Mouse (Mus musculus): ENCODE results near the gene Ptgdr2.

The Ptgdr2 gene

DNA sequence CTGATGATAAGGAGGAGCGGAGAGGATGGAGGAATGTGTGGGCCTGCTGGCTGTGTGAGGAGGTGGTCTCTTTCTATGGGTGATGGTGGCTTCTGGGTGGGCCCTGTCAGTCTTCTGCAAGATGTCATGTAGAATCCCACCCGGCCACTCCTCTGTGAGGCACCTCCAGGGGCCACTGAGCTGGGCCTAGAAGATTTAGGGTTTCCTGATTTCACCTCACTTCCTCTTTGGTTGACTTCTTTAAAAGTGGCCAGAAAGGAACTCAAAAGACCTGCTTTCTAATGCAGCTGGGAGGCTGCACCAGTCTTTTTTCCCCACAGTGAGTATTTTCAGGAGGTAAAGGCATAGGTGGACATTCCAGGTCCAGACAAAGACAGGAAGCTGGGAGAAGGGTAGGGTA is 6.3 kb upstream of the Ptgdr2 start:
- DNase-seq (ENCODE audit: low spot score) = no peak

DNA sequence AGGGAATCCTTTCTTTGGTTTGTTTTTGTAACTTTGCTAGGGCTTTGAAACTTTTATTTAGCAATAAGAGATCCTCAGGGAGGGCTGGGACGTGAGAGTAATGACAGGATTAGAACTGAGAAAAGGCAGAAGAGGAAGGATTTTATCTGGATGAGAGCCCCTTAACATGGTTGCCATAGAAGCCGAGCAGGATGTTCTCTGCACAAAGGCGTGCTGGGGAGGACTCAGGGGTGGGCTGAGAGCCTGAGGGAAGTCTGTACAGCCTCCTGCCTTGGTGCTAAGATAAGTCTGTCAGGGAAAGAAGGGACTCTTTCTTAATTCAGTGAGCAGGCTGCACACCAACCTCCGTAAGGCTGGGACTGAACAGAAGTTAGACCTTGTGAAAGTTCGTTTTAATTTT is 1.9 kb upstream of the Ptgdr2 start:
- DNase-seq (ENCODE audit: low spot score) = no peak

DNA sequence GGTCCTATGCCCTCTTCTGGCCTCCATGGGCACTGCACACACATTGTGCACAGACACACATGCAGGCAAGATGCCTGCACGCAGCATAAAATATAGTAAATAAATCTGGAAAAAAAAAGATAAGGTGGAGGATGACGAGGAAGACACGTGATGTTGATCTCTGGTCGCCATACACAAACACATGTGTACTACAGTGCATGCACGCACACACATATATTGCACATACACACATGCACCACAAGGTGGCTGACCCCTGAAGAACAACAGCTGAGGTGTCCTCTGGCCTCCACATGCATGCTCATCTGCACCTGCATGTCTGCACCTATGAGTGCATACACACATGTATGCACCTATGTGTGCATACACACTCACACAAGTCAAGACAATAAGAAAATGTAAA is 883 bp upstream of the Ptgdr2 start:
- DNase-seq (ENCODE audit: low spot score) = no peak

DNA sequence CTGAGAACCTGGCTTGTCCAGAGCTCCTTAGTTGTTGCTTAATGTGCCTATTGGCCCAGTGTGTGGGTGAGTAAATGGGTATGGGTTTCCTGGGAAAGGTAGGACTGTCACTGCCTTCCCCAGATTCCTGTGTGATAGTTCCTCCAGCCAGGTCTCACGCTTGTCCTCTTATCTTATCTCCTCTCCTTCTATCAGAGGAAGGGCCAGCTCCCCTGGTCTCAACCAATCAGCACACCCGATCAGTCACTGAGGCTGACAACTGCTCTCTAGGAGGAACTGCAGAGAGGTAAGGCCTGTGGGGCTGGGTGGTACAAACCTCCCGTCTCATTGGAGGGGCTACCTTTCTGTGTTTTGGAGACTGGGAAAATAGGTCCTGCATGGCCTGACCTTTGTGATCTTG is 1.8 kb downstream of the Ptgdr2 start:
- no peak for DNase-seq (ENCODE audit: low spot score)

DNA sequence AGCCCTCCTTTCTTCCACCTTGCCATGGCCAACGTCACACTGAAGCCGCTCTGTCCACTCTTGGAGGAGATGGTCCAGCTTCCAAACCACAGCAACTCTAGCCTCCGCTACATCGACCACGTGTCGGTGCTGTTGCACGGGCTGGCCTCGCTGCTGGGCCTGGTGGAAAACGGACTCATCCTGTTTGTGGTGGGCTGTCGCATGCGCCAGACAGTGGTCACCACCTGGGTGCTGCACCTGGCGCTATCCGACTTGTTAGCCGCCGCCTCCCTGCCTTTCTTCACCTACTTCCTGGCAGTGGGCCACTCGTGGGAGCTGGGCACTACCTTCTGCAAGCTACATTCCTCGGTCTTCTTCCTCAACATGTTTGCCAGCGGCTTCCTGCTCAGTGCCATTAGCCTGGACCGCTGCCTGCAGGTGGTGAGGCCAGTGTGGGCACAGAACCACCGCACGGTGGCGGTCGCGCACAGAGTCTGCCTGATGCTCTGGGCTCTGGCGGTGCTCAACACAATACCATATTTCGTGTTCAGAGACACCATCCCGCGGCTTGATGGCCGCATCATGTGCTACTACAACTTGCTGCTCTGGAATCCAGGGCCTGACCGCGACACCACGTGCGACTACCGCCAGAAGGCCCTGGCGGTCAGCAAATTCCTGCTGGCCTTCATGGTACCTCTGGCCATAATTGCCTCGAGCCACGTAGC is 3.3 kb downstream of the Ptgdr2 start:
- DNase-seq (ENCODE audit: low spot score) = peak; percentile 63

DNA sequence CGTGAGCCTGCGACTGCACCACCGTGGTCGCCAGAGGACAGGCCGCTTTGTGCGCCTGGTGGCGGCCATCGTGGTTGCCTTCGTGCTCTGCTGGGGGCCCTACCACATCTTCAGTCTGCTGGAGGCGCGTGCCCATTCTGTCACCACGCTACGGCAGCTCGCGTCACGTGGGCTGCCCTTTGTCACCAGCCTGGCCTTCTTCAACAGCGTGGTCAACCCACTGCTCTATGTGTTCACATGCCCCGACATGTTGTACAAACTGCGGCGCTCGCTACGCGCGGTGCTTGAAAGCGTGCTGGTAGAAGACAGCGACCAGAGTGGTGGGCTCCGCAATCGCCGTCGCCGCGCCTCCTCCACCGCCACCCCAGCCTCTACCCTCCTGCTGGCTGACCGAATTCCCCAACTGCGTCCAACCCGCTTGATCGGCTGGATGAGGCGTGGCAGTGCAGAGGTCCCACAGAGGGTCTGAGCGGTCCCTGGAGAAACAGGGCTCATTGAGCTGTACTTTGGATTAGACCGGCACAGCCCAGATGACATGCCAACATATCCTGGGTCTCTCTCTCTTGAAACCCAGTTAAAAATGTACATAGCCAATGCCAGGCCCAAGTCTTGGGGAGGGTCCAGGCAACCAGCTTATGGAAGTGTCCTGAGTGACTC is 4.0 kb downstream of the Ptgdr2 start:
- no peak for DNase-seq (ENCODE audit: low spot score)

DNA sequence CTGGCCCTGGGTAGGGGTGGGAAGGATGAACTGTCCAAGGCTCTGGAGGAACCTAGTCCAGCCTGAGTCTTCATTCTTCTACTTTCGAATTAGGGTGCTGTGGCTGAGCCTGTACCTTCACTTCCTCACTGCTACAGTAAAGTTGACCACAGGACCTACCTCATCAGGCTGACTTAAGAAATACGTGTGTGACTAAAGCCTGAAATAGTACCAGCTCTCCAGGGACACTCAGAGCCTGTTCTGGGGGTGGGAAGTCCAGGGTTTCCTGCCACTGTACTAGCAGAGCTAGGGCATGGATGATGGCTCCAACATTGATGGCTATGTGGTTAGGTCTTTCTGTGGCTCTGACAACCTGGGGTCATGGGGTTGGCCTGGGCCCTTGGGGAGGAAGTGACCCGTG is 7.0 kb downstream of the Ptgdr2 start:
- DNase-seq (ENCODE audit: low spot score) = no peak

DNA sequence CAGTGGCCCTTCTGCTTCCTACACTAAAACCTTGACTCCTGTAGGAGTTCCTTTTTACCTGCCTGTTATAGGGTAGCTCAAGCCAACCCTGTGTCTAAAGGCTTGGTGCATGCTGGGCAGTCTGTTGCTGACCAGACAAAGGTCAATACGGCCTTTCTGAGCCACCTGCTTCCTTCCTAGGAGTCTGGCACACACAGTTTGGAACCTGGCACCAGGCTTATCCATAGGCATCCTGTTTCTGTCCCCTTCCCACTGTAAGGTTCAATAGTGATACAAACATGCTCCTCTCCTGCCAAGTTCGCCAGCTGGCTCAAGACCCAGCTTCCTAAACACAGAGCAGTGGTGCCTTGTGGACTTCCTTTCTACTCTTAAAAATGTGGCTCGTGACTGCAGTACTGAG is 9.5 kb downstream of the Ptgdr2 start:
- DNase-seq (ENCODE audit: low spot score) = no peak

DNA sequence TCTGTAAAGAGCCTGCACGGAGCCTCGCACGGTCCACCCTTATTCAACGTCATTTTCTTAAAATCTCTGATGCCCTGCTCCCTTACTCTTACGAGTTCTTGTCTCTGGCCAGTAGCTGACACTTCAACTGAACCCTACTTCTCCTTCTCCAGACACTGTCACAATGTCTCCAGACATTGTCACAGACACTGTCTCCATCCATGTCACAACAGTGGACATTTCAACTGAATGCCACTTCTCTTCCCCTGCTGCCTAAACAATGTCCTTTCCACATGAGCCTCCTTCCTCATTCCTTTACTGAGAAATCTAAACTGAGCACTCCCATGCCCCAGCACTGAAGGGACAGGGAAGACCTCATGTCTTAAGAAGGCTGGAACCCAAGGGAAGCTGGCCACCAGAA is 10.3 kb downstream of the Ptgdr2 start:
- no peak for DNase-seq (ENCODE audit: low spot score)

DNA sequence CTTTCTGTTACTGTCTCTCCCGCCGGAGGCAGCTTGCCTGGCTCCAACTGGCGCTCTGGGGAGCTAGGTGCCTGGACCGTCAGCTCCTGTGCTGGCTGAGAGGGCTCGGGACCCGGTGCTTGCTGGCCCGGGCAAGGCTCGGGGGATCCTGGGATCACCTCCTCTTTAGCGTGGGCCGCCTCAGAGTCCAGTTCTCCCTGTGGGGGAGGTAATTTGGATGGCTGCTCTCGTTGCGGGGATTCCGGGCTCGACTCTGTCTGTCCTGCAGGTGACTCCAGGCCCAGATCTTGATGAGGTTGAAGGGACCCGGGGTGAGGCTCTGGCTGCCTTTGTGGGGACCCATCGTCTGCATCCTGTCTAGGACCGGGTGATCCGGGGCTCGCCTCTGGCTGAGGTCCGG is 11.5 kb downstream of the Ptgdr2 start:
- no peak for DNase-seq (ENCODE audit: low spot score)

DNA sequence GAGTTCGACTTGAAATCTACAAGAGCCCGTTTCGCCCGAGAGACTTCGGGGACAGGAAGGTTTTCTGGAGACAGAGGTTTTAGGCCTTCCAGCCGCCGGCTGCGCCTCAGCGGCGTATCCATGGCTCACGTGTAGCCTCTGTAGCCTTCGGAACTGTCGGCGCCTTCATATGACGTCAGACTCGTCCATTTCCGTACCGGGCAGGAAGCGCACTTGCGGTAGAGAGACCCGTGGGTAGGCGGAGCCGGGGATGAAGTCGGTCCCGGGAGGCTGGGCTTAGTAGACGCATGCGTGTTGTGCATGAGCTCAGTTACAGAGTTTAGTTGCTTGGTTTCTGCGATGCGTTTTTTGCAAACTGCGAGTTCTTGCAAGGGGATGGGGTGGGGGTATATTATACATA is 12.2 kb downstream of the Ptgdr2 start, which contains the start of gene Ccdc86:
TSS of gene Ccdc86 (minus strand) at position 155 of the 400 bp plus-strand sequence.
- DNase-seq (ENCODE audit: low spot score) = peak; percentile 93

DNA sequence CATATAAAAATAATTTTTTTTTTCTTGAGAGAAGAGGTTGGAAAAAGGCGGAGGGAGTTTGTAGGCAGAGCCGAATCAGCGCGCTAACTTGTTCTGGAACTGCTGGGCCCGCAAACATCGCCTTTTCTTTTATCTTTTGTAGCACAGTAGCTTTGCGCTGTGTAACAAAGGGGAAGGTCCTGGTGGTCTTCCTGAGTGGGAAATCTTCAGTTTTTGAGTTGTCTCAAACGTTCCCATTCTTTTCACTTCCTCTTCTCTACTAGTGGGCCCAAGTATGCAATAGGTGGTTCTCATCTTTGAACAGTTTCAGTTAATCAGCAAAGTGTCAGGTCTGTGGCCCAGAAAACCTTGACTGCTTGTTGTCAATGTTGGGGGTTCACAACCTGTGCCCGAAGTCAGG is 12.6 kb downstream of the Ptgdr2 start:
- no peak for DNase-seq (ENCODE audit: low spot score)

DNA sequence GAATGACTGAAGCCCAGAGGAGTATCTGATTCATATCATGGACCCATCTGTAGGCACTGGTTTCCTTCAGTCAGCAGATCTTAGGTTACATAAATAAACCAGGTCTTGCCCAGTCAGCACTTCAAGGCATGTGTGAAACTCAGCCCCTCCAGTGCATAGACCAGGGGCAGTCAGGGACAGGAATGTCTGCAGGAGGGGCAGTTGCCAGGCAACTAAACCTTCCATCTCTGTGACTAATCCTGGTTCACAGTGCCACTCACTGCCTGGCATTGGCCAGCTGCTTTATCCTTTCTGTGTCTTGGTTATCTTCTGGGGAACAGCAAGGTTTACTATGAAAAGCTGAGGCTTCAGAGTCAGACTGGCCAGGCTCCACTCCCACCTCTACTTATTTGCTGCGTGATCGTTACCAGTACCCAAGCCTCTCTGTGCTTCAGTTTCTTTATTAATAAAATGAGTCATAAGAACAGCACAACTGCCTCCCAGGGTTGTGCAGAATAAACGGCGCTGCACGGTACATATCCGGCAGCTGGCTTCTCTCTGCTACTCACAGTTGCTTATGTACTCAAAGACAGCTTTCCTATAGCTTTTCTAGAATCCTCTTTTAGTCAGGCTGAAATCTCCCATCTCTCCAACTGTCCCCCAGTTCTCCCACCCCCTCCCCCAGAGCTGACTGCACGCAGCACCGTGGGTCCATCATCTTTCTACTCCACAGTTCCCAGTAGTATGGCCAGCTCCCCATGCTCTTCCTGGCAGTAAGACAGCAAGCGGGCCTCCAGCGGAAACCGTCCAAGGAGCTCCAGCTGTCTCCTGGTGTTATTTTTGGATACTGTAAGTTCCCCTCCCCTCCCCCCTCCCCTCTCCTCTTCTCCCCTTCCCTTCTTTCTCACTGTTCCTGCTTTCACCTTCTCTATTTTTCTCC is 15.3 kb downstream of the Ptgdr2 start:
- DNase-seq (ENCODE audit: low spot score) = no peak

DNA sequence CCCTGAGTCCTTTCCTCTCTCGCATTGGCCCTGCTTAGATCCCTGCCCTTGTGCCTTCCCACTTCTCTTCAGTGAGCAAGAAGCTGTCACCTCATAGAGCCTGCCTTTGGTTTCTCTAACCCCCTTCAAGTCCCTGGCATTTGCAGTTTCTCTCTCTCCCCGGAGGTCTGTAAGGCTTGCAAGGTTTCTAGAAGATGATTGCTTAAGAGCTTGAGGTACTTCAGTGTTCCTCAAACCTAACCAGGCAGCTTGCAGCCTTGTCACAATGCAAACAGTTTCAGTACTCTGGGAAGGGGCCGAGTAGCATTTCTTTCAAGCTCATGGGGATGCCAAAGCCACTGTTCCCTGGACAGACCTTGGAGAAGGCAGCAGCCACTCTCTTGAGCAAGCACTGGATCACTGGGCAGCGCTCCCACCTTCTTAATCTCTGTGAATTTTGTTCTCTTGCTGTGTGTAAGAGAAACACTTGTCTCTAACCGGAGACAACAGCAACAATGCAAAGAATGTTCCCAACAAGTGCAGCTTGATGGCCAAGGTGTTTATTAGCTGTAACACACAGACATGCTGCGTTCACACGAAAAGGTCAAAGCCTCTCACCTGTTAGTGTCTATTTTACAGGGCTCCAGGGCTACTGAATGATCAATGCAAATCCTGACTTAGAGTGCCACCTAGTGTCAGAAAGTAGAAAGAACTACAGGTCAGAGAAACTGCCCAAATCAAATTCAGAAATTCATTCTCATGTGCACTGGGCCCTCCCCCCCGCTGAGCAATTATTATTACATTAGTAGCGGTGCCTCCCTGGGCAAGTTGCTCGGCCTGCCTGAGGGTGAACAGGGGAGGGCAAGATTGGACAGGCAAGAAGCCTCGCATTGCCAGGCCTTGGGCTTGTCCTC is 22.4 kb downstream of the Ptgdr2 start:
- peak; percentile 52 for DNase-seq (ENCODE audit: low spot score)

DNA sequence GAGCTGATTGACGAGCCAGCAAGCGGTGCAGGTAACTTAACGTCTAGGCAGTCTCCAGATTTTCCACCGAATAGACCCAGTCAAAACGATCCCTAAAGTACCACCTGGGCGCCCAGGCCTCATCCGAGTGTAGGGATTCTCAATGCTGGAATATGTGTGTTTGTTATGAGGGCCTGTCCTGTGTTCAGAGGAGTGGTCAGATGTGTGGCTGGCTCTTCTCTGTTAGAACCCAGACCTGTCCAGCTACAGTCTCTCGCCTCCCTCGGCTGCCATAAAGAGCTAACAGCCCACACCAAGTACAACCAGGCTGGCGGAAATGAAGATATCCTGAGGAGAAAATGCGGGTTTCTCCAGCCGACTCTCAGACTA is 23.0 kb downstream of the Ptgdr2 start:
- no peak for DNase-seq (ENCODE audit: low spot score)

DNA sequence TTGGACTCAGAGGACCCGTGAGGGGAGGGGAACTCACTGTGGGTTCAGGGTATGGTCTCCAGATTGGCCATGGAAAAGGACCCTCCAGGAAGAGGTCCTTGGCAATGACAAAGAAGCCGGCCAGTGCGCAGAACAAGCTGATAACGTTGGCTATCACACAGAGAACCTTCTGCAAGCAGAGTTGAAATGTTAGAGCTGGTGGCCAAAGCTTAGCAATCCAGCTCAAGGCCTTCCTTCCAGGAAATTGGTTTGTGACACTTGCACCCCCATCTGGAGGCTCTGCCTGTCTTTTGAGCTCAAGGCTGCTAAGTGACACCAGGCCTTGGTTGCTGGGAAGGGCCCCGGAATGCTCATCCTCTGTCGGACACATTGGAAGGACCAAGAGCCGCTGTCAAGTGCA is 28.8 kb downstream of the Ptgdr2 start:
- no peak for DNase-seq (ENCODE audit: low spot score)

DNA sequence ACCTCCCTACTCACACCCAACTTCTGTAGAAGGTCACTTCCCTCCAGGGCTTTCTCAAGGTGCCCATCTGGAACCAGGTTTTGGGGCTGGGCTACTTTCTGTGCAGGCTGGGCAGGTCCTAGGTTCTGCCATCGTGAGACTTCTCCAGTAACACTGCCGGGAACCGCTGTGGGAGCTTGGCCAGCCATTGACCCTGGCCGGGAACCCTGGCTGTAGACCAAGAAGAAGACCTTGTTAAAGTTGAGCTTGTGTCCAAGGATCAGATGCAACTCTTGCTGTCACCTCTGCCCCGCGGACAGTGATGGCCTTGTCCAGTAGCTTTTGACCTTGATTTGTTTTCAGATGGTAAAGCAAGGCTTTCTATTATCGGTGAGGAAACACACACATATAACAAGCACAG is 31.6 kb downstream of the Ptgdr2 start:
- no peak for DNase-seq (ENCODE audit: low spot score)

DNA sequence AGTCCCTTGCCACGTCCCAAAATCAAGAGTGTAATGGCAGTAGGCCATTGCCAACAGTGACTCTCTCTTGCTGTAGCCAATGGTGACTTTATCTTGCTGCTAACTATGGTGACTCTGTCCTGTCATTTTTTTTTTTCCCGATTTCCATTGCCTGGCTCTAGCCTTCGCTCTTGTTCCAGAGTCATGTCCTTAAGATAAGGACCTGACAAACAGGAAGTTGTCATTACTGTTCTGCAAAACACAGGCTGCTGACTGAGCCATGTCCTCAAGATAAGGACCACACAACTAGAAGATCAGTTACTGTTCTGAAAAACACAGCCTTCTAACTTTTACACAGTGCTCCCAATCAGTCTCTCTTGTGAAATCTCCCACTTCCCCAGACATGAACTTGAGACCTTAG is 33.5 kb downstream of the Ptgdr2 start:
- no peak for DNase-seq (ENCODE audit: low spot score)

DNA sequence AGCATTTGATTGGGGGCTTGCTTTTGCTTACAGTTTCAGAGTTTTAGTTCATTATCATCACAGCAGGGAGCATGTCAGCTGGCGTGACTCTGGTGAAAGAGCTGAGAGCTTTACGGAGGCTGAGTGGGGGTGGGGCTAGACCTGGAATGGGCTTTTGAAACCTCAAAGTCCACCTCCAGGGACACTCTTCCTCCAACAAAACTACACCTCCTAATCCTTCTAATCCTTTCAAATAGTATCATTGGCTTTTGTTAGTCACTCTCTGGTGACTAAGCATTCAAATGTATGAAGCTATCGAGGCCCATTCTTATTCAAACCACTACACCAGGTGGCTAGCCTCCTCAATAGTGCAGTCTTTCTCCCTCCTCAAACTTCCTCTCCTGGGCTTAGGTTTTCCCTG is 35.7 kb downstream of the Ptgdr2 start:
- no peak for DNase-seq (ENCODE audit: low spot score)

DNA sequence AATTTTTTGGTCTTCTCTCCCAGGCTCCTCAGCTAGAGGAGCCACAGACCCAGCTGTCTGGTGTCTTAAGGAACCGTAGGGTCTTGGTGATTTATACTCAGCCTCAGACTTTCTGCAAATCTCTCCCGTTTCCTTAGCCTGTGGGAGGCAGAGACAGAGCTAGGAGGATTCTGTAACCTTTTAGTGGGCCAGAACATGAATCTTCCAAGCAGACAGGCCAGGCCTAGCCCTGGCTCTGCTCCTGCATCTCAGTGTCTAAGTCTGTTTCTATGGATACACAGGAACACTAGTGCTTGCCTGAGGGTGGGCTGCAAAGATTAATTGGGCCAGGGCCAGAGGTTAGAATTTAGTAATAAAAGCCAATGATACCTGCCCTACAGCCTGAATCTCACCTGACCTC is 36.2 kb downstream of the Ptgdr2 start:
- DNase-seq (ENCODE audit: low spot score) = no peak

DNA sequence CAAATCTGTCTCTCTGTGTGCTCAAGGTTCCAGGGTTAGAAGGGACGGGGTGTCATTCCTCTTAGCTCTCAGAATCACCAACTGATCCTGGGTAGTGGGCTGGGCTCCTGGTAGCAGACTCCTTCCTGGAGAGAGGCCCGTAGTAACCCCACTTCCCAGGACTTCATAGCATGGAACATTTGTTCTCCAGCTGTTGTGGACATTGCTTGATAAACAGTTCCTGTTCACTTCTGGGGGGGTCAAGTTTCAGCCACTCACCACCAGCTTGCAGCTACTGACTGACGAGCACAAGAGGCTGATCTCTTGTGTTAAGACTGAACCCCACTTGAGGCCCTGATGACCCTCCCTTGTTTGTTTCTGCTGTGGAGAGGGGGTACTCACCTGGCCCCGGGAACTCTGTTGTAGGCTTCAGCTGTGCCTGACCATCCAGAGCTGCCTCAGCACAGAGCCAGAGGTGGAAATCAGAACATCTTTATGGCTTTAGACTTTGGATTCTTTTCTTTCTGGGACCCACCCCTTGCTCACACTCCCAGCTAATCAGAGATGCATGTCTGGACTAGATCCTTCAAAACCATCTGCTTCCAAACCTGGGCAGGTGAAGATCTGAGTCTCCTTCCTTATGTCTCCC is 37.4 kb downstream of the Ptgdr2 start, which contains the start of gene Ms4a10:
TSS of gene Ms4a10 (minus strand) at position 433 of the 628 bp plus-strand sequence.
- DNase-seq (ENCODE audit: low spot score) = no peak

All from ovary, postnatal 14 days (tissue).